Mouse (Mus musculus): Measurements from ENCODE around the gene Bmpr1b.
"Not testable (repeated sequence)": the region's sequence is repeated elsewhere in the genome, so short reads cannot be mapped to it uniquely, and the experiment has no call there.

Bmpr1b gene

DNA sequence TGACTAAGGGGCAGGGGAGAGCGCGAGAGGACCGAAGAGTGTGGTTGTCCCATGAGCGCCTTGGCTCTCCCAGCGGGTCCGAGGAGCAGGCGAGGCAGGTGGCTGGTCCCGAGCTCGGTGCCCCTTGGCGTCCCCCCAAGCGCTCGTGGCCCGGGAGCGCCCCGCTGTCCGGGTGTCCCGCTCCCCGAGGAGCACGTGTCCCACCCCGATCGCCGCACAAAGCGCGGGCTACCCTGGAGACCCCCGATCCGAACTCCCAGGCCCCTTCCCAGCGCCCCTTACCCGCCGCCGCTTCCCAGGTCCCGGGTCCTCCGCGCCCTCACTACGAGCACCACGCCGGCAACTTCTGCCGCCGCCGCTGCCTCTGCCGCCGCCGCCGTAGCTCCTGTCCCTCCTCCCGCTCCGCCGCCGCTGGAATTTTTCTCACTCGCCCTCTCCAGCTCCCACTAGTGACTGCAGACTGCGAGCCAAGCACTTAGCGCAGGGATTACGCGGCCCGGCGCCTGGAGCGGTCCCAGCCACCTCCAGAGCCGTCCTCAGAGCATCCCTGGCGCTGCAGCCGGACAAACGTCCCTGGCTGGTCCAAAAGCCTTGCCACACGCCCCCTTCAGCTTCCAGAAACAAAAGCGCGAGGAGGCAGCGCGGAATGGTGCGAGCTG, at the start of gene Bmpr1b:
TSS of gene Bmpr1b (minus strand) at position 563 of the 659 bp plus-strand sequence.
- peak; percentile 87 to 91 for DNase-seq

DNA sequence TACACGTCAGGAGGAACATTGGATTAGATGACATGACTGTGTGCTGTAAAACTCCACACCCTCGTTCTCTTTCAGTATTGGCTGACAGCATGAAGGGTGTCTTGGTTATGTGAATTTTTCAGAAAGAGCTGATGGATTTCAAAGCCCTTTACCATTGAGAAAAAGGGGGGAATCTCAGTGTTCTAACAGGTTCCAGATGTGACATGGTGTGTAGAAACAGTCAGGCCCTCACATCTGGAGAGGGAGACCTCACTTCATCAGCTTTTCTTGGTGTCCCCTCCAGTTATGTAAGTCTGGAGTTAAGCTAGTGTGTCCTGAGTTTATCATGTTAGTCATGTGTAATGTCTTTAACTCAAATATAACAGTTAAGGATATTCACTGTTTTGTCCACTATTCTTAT, 43.6 kb upstream of the Bmpr1b start:
- no peak for DNase-seq

DNA sequence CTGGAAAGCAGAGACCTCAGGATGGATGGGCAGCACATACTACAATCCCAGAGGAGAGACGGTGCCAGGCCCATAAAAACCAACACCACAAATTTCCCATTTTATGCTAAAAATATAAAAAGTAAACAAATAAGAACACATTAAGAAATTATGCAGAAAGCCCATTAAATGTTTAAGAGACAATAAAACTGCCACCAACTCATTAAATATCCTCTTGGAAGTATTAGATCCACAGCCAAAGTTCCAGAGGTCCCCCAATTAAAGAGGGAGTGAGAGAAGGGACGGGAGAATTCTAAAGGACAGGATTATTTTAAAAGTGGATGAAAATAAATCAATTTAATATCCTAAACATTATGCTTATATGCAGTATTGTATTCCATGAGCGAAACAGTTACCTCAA, 43.0 kb upstream of the Bmpr1b start:
- peak; percentile 32 to 51 for DNase-seq

GRCm38 (mm10) chr3:142209981-142210380, 40.8 kb upstream of the Bmpr1b start:
- peak in 1 of 2 experiments; percentile 3 for DNase-seq

- DNase-seq: no peak
Measured at GRCm38 (mm10) chr3:142209057-142209456, 39.8 kb upstream of the Bmpr1b start.

DNA sequence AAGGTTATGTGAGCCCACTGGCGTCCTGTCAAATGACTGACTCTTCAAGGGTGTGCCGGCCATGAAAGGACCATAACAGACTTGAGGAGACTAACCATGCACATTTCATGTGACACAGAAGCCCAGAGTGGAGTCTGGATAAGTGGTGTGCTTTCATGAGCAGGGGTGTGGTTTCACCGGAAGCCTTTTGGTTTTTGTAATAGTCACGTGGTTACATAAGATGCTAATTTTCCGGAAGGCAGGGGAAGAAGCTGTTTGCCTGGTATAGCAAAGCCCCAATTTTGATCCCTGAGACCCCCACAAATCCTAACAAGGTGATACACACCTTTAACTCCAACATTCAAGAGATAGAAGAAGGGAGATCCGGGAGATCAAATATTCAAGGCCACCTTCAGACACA, 38.3 kb upstream of the Bmpr1b start:
- DNase-seq: no peak

GRCm38 (mm10) chr3:142206316-142206715, 37.1 kb upstream of the Bmpr1b start:
- DNase-seq: no peak

GRCm38 (mm10) chr3:142196142-142196541, 26.9 kb upstream of the Bmpr1b start:
- DNase-seq: peak; percentile 16 to 18

- DNase-seq: not testable (repeated sequence)
Measured at GRCm38 (mm10) chr3:142191627-142192026, 22.4 kb upstream of the Bmpr1b start.

DNA sequence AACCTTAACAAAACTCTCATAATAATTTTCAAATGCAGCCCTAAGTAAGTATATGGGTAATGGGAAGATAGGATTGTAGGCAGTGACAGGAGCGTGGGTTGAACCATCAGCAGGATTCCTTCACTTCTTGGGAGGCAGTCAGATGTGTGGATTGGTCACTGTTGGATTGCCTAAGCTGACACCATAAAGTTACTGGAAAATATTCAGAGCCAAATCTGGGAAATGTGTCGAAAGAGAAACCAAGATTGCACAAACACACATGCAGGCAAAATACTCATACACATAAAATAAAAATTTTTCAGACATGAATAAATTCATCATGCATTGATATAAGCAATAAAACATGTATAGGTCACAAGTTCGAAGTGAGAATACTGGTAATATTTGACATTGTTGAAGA, 17.3 kb upstream of the Bmpr1b start:
- DNase-seq: no peak

DNA sequence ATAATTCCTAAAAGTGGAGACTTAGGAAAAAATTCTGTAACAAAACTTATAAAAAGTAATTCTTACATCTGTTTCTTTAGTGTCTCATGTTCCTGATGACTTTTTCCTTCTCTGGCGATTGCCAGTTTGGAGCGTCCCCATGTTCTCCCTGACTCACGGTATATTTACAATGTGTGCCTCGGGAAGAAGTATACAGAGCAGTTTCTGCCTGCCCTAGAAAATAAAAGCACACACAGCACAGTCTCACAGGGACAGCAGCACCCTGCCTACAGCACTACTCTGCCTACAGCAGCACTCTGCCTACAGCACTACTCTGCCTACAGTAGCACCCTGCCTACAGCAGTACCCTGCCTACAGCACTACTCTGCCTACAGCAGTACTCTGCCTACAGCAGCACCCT, 4.8 kb upstream of the Bmpr1b start:
- no peak for DNase-seq

GRCm38 (mm10) chr3:142168251-142168862, 868 bp downstream of the Bmpr1b start:
- peak in 1 of 2 experiments; percentile 9 for DNase-seq

- peak; percentile 24 to 37 for DNase-seq
Measured at GRCm38 (mm10) chr3:142164981-142165380, 4.2 kb downstream of the Bmpr1b start.

GRCm38 (mm10) chr3:142163896-142164295, 5.3 kb downstream of the Bmpr1b start:
- no peak for DNase-seq

GRCm38 (mm10) chr3:142161405-142161804, 7.8 kb downstream of the Bmpr1b start:
- no peak for DNase-seq

- DNase-seq: no peak
Measured at GRCm38 (mm10) chr3:142151980-142152379, 17.2 kb downstream of the Bmpr1b start.

GRCm38 (mm10) chr3:142138796-142139195, 30.4 kb downstream of the Bmpr1b start:
- no peak for DNase-seq

DNA sequence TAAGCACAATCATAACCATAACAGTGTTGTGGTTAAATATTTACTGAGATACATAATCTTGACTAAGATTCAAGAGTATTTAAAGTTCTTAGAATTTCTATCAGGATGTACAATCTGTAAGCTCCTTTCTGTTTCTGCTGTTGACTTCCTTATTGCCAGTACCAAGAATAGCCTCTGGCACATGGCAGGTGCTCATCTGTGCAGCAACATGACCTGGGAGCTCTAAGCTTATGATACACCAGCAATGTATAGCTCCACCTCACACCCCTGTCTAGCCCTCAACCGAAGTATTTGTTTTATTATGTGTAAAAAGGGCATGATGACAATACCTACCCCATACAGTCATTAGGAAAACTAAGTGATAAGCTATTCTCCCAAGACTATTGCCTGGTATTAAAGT, 42.8 kb downstream of the Bmpr1b start:
- DNase-seq: no peak

DNA sequence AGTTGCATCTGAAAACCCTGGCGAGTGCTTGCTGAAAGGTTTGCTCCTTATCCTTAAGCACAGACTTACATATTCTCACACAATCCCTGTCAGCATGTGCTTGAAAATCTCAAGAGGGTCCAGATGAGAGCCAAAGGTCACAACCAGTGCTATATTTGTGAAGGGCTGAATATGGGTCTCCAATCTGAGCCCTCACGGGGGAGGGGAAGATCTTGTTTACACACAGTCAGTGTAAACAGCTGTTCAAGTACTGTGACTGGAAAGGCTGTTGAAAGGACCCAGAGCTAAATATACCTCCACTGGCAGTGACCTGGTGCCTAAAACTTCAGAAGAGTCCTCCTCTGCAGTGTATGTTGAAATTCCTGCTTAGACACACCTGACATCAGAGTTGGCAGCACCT, 43.7 kb downstream of the Bmpr1b start:
- no peak for DNase-seq

DNA sequence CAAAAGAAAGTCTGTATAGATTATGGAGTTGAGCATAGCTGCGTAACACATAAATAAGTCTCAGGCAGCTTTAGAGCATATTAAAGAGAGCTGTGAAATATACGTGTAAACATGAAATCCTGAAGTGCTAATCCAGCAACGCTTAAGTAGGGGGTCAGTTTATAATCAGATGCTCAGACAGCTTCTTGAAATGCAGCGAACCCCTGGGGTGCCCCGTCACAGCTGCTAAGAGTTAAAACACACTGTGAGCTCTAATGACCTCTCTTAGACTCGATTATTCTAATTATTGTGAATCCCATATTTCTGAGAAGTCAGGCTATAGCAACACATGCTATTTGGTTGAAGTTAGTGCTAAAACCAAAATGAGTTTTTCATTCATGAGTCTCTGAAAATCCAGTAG, 45.0 kb downstream of the Bmpr1b start:
- DNase-seq: no peak

GRCm38 (mm10) chr3:142122376-142122775, 46.8 kb downstream of the Bmpr1b start:
- DNase-seq: no peak

GRCm38 (mm10) chr3:142120795-142121194, 48.4 kb downstream of the Bmpr1b start:
- no peak for DNase-seq

DNA sequence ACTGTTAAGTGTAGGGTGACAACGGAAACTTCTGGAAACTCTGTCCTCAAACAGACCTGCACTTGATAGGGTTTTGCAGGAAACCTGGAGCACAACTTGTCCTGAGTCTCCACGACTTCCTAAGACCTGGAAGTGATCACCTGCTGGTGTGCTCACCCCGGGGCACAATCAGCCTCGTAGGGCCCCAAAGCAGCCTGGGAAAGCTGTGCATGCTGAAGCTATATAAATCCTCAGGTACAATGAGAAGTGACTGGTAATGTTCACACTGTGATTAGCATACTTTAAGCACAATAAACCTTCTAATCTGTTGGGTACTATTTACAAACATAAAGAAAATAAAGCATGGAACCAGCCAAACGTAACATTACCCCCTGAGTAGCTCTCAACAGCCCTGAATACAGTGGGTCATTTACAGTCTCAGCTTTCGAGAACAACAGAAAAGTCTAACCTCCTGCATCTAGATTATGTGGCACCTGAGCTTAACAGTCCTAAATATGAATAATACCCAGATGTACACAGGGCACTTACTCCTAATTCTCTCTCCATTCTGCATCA, 54.4 kb downstream of the Bmpr1b start:
- DNase-seq: peak; percentile 24 to 37

DNA sequence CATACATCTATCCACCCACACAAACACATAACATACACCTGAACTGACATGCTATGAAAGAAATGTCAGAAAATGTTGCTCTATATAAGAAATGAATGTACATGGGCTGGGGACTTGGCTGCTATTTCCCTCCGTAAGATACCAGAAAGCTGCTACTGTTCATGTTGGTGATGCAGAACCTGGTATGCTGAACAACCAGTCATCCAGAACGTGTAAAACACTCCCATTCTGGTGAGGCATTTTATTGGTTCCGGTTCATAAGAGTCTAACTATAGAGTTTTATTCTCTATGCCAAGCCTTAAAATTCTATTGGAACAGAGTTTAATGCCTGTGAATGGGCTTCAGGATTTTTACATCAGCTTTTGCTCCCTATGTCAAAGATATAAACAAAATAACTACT, 55.0 kb downstream of the Bmpr1b start:
- no peak for DNase-seq
